ENCODE assay signal across 8 mouse cellular contexts in the genomic region with DNA sequence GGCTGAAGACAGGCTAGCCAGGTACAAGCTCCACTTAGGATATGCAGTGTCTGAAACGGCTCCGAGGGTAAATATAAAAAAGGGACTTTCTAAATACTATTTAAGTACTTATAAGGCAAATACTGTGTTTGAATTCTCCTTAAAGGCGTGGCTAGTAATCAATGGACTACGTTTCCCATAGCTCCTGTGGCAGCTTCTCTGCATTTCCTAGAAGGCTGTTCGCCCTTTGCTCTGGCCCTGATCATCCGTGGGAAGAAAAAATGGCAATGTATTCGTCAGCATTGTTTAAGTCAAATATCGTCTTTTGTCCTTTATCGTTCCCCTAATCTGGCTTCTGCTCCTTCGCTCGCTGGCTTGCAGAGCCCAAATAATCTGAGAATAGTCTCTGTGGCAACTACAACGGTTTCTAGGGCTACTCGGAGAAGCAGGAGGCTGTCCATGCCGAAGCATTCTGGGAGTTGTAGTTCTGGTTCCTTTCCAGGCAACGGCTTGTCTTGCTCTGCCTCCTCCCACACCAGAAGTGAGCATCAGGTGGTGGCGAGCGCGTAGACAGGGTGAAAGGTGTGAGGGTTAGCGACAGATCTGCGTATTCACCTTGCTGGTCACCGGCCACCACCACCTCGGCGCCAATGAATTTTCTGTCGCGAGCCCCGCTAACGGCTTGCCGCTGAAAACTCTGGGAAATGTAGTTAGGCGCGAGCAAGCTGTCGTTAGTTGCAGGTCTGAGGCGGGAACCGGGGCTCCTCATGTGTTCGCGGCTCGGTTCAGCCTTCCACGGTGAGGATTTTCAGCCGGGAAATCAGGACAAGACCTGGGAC. TPM values are rescaled to one million over a fixed set of nuclear protein-coding genes. Genes with fewer than 3 reads are reported as not detected.
DNase-seq lines count a peak whose midpoint lies in the region; ATAC-seq lines count a peak whose summit lies in the region.

No protein-coding gene starts in this region.

- intact Hi-C loops in left cerebral cortex, postnatal 4 days (cut with DNase I) = no loop called here

- peak overlapping the region; percentile 86 for H3K27ac ChIP-seq in embryonic facial prominence, embryonic 10.5 days (replicated peaks)
- H3K27ac ChIP-seq in midbrain, embryonic 11.5 days (ENCODE audit: low read depth, low read length) = no peak overlapping the region

- peak overlapping the region; percentile 74 for H3K4me3 ChIP-seq in embryonic facial prominence, embryonic 10.5 days
- H3K4me3 ChIP-seq in midbrain, embryonic 11.5 days (ENCODE audit: low read depth, low read length) = peak overlapping the region; percentile 49

- WGBS in embryonic facial prominence, embryonic 10.5 days = 5% methylated on average over 38 of the region's 38 CpGs
- 4% methylated on average over 38 of the region's 38 CpGs for WGBS in midbrain, embryonic 11.5 days

- peak overlapping the region; percentile 70 for H3K9ac ChIP-seq in midbrain, embryonic 11.5 days (ENCODE audit: low read length)

- peak; percentile 70 to 77 for DNase-seq in urinary bladder, adult 18-20 months (ENCODE audit: low spot score in 2 of 2)
- DNase-seq in urinary bladder, postnatal 10 days (ENCODE audit: low spot score) = no peak
- peak; percentile 82 for DNase-seq in embryonic facial prominence, embryonic 10.5 days (ENCODE audit: low spot score)
- peak; percentile 98 for DNase-seq in heart, adult 11 months
- peak; percentile 82 for DNase-seq in kidney, adult 11 months
- peak; percentile 62 for DNase-seq in left cerebral cortex, postnatal 4 days
- peak; percentile 98 for DNase-seq in midbrain, embryonic 11.5 days (ENCODE audit: low spot score, missing footprints)
- DNase-seq in skeletal muscle tissue, adult 2 months (ENCODE audit: low read depth, low spot score) = peak; percentile 63

- H3K27me3 ChIP-seq in embryonic facial prominence, embryonic 10.5 days (replicated peaks; ENCODE audit: low read depth, poor library complexity, severe bottlenecking) = no peaks in the 10 kb centered on the region
- H3K27me3 ChIP-seq in midbrain, embryonic 11.5 days (ENCODE audit: control insufficient read depth, insufficient read depth, low read length) = no peaks in the 10 kb centered on the region

- peak overlapping the region; percentile 75 for H3K4me2 ChIP-seq in midbrain, embryonic 11.5 days

- ATAC-seq in midbrain, embryonic 11.5 days (ENCODE audit: low FRiP score) = peak; percentile 87

- peaks cover 9% of the 10 kb centered on the region for H3K4me1 ChIP-seq in embryonic facial prominence, embryonic 10.5 days
- H3K4me1 ChIP-seq in midbrain, embryonic 11.5 days (ENCODE audit: control insufficient read depth, insufficient read depth, low read length) = peaks cover 5% of the 10 kb centered on the region

- peaks cover 7% of the 10 kb centered on the region for H3K36me3 ChIP-seq in embryonic facial prominence, embryonic 10.5 days (replicated peaks)
- no peaks in the 10 kb centered on the region for H3K36me3 ChIP-seq in midbrain, embryonic 11.5 days (ENCODE audit: control insufficient read depth, insufficient read depth, low read length)

- 0 out of 2 replicates have a peak, but pooled peaks cover 3% of the 10 kb centered on the region for H3K9me3 ChIP-seq in embryonic facial prominence, embryonic 10.5 days
- H3K9me3 ChIP-seq in midbrain, embryonic 11.5 days (ENCODE audit: control insufficient read depth, low read length) = no peaks in the 10 kb centered on the region

RNA-seq across cellular contexts. Expression of gene Ift22, which starts 10.9 kb away (rescaled TPM):
- polyA plus RNA-seq in embryonic facial prominence, embryonic 10.5 days (2016; fragmentation: Nextera tagmentation; extraction: Ambion mirVana) = 77.9 and 86.1 TPM in 2 replicates
- total RNA-seq in left cerebral cortex, postnatal 4 days (2021) = 10 to 100 TPM; 51.2 to 56.2 TPM
- polyA plus RNA-seq in midbrain, embryonic 11.5 days (2014; fragmentation: Nextera tagmentation; extraction: Ambion mirVana) = 111 and 114 TPM in 2 replicates

RNA-seq across cellular contexts. Expression of gene Fis1, which starts 34.2 kb away (rescaled TPM):
- polyA plus RNA-seq in embryonic facial prominence, embryonic 10.5 days (2016; fragmentation: Nextera tagmentation; extraction: Ambion mirVana) = 267 and 272 TPM in 2 replicates
- 100 to 1,000 TPM; 193 to 195 TPM for total RNA-seq in left cerebral cortex, postnatal 4 days (2021)
- 320 and 332 TPM in 2 replicates for polyA plus RNA-seq in midbrain, embryonic 11.5 days (2014; fragmentation: Nextera tagmentation; extraction: Ambion mirVana)

RNA-seq across cellular contexts. Expression of gene Col26a1, which starts 35.9 kb away (rescaled TPM):
- polyA plus RNA-seq in embryonic facial prominence, embryonic 10.5 days (2016; fragmentation: Nextera tagmentation; extraction: Ambion mirVana) = 103 and 118 TPM in 2 replicates
- total RNA-seq in left cerebral cortex, postnatal 4 days (2021) = 10 to 100 TPM; 28.0 to 28.6 TPM
- polyA plus RNA-seq in midbrain, embryonic 11.5 days (2014; fragmentation: Nextera tagmentation; extraction: Ambion mirVana) = 18.8 and 21.9 TPM in 2 replicates

RNA-seq across cellular contexts. Expression of gene Cldn15, which starts 47.6 kb away (rescaled TPM):
- polyA plus RNA-seq in embryonic facial prominence, embryonic 10.5 days (2016; fragmentation: Nextera tagmentation; extraction: Ambion mirVana) = 0.10 and 0.29 TPM in 2 replicates
- under 1 TPM; 0.46 to 0.54 TPM for total RNA-seq in left cerebral cortex, postnatal 4 days (2021)
- 0.22 and 0.26 TPM in 2 replicates for polyA plus RNA-seq in midbrain, embryonic 11.5 days (2014; fragmentation: Nextera tagmentation; extraction: Ambion mirVana)
